Mouse (Mus musculus) midbrain, embryonic 14.5 days (tissue): ENCODE results near the gene Rrp1b. TPM values are rescaled to one million over a fixed set of nuclear protein-coding genes. Genes with fewer than 3 reads are reported as not detected.
"Not testable (repeated sequence)": the region's sequence is repeated elsewhere in the genome, so short reads cannot be mapped to it uniquely, and the experiment has no call there.

Experiments
- ATAC-seq: fragments of 200-750 bp; cut with Nextera tagmentation; 2 replicates; pipeline ENCODE4 v1.8.0; 2017; ENCODE audit warnings: moderate number of reproducible peaks, moderate library complexity; ENCODE audit not compliant: low FRiP score, low TSS enrichment
- DNase-seq: peaks from one replicate; pipeline ENCODE4 v3.0.0-alpha.2; 2015
- H3K27ac ChIP-seq: fragments of 300-500 bp; sonication (generic); replicated peaks from 2 replicates; pipeline ENCODE4 v1.5.1; 2014; ENCODE audit warnings: mild to moderate bottlenecking, low read depth, low read length, moderate library complexity
- H3K27me3 ChIP-seq: fragments of 300-500 bp; sonication (generic); 2 replicates; pipeline ENCODE4 v1.6.1; 2014; ENCODE audit warnings: low read length, control low read depth, mixed read lengths; ENCODE audit not compliant: control insufficient read depth, insufficient read depth
- H3K36me3 ChIP-seq: fragments of 300-500 bp; sonication (generic); 2 replicates; pipeline ENCODE4 v1.6.1; 2014; ENCODE audit warnings: low read length, control low read depth; ENCODE audit not compliant: control insufficient read depth, insufficient read depth
- H3K4me1 ChIP-seq: fragments of 300-500 bp; sonication (generic); 2 replicates; pipeline ENCODE4 v1.6.1; 2014; ENCODE audit warnings: mild to moderate bottlenecking, antibody characterized with exemption, low read length, control low read depth; ENCODE audit not compliant: control insufficient read depth, insufficient read depth
- H3K4me2 ChIP-seq: fragments of 300-500 bp; sonication (generic); 2 replicates; pipeline ENCODE4 v1.6.1; 2014; ENCODE audit warnings: mild to moderate bottlenecking, low read length, moderate library complexity
- H3K4me3 ChIP-seq: fragments of 300-500 bp; sonication (generic); replicated peaks from 2 replicates; pipeline ENCODE4 v1.5.1; 2014; ENCODE audit warnings: low read depth, low read length
- H3K9ac ChIP-seq: fragments of 300-500 bp; sonication (generic); replicated peaks from 2 replicates; pipeline ENCODE4 v1.6.1; 2014; ENCODE audit warnings: mild to moderate bottlenecking, low read length, moderate library complexity
- H3K9me3 ChIP-seq: fragments of 300-500 bp; sonication (generic); 2 replicates; pipeline ENCODE4 v1.6.1; 2016; ENCODE audit warnings: low read length, control low read depth, mixed read lengths; ENCODE audit not compliant: control insufficient read depth
- WGBS: fragments of 180-500 bp; shearing (Covaris S2); extraction: QIAGEN DNeasy Blood & Tissue Kit; methylation state at CpG from one replicate; pipeline ENCODE4 v1.1.7; 2014; 5-methylcytosine and 5-hydroxymethylcytosine counted together
- polyA plus RNA-seq: library from polyadenylated mRNA; unstranded; fragments of >200 nt; fragmentation: Nextera tagmentation; extraction: Ambion mirVana; gene quantifications from 2 replicates; pipeline ENCODE4 v1.2.1, GENCODE M21; 2014

Rrp1b gene
- polyA plus RNA-seq, 1 experiment from 2014 or later: 38.8 TPM

GRCm38 (mm10) chr17:32063654-32064053 lies 27.8 kb downstream of the Rrp1b start:
- H3K27ac ChIP-seq: no peak overlapping the region
- 86% methylated on average over 2 of the region's 2 CpGs for WGBS
- H3K9me3 ChIP-seq: no peaks in the 10 kb centered on the region
- DNase-seq: no peak
- no peak for ATAC-seq
- H3K36me3 ChIP-seq: peaks cover 34% of the 10 kb centered on the region
- no peak overlapping the region for H3K9ac ChIP-seq
- H3K4me2 ChIP-seq: no peak overlapping the region
- H3K4me3 ChIP-seq: no peak overlapping the region
- no peaks in the 10 kb centered on the region for H3K27me3 ChIP-seq
- no peaks in the 10 kb centered on the region for H3K4me1 ChIP-seq

GRCm38 (mm10) chr17:32064762-32065161 lies 28.9 kb downstream of the Rrp1b start:
- H3K4me1 ChIP-seq, H3K4me3 ChIP-seq, H3K27ac ChIP-seq, H3K9ac ChIP-seq, H3K4me2 ChIP-seq, H3K9me3 ChIP-seq, DNase-seq, H3K27me3 ChIP-seq, ATAC-seq: not testable (repeated sequence)
- WGBS: 36% methylated on average over 8 of the region's 8 CpGs
- H3K36me3 ChIP-seq: peaks cover 23% of the 10 kb centered on the region

DNA sequence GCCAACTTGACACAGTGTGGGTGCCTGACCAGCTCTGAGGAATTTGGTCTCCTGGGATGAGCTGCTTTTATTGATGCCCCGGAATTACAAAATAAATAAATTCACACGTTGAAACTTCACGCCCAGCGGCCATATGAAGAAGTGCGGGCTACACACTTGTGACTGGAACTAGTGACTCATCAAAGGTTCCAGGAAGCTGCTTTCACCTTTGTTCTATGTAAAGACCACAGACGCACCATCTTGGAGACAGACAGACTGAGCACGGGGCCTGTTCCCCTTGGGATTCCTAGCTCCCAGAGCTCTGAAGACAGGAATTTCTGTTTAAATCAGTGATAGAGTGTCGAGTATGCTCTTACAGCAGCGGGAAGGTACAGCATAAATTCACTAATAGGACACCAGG lies 31.6 kb downstream of the Rrp1b start:
- Histone ChIP-seq H3K36me3 (no peaks in the 10 kb centered on the region), H3K9ac (no peak overlapping the region), H3K4me1 (no peaks in the 10 kb centered on the region), H3K4me3 (no peak overlapping the region), H3K9me3 (no peaks in the 10 kb centered on the region), H3K27ac (no peak overlapping the region), H3K4me2 (no peak overlapping the region), H3K27me3 (no peaks in the 10 kb centered on the region)
- DNase-seq (no peak), ATAC-seq (no peak)
- 80% methylated on average over 9 of the region's 9 CpGs for WGBS

- DNase-seq (no peak), ATAC-seq (no peak)
- Histone ChIP-seq H3K9ac (no peak overlapping the region), H3K27ac (no peak overlapping the region), H3K9me3 (no peaks in the 10 kb centered on the region), H3K36me3 (no peaks in the 10 kb centered on the region), H3K27me3 (no peaks in the 10 kb centered on the region), H3K4me2 (no peak overlapping the region), H3K4me3 (no peak overlapping the region), H3K4me1 (no peaks in the 10 kb centered on the region)
- 87% methylated on average over 11 of the region's 11 CpGs for WGBS
Observed at GRCm38 (mm10) chr17:32068381-32068780, 32.5 kb downstream of the Rrp1b start.

GRCm38 (mm10) chr17:32068810-32069209 lies 32.9 kb downstream of the Rrp1b start:
- Histone ChIP-seq H3K4me2 (no peak overlapping the region), H3K9me3 (no peaks in the 10 kb centered on the region), H3K27ac (no peak overlapping the region), H3K27me3 (no peaks in the 10 kb centered on the region), H3K36me3 (no peaks in the 10 kb centered on the region), H3K9ac (no peak overlapping the region), H3K4me1 (no peaks in the 10 kb centered on the region), H3K4me3 (no peak overlapping the region)
- 91% methylated on average over 2 of the region's 2 CpGs for WGBS
- no peak for DNase-seq
- no peak for ATAC-seq

GRCm38 (mm10) chr17:32073359-32073758 lies 37.5 kb downstream of the Rrp1b start:
- Histone ChIP-seq H3K9ac (no peak overlapping the region), H3K9me3 (no peaks in the 10 kb centered on the region), H3K4me3 (no peak overlapping the region), H3K36me3 (no peaks in the 10 kb centered on the region), H3K27ac (no peak overlapping the region), H3K4me1 (no peaks in the 10 kb centered on the region), H3K27me3 (no peaks in the 10 kb centered on the region), H3K4me2 (no peak overlapping the region)
- WGBS: 2% methylated on average over 2 of the region's 2 CpGs
- no peak for ATAC-seq
- peak; percentile 84 for DNase-seq

DNA sequence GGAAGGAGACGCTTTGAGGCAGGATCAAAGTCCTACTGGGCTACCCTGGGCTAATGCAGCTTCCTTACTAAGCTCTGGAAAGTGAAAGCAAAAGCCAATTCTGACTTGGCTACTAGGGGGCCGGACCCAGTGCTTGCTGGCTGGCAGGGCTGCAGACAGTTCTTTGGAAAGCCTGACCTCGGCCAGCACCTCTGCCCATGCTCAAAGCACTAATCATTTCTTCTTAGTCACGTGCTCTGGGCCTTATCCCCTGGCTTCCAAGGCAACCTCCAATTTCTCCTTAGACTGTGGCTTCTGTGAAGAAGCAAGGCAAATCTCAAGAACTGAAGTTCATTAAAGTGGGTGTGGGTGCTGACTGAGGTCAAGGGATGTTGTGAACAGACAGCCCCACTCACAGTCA lies 38.8 kb downstream of the Rrp1b start:
- Histone ChIP-seq H3K4me2 (no peak overlapping the region), H3K36me3 (no peaks in the 10 kb centered on the region), H3K4me1 (no peaks in the 10 kb centered on the region), H3K27ac (no peak overlapping the region), H3K4me3 (no peak overlapping the region), H3K27me3 (no peaks in the 10 kb centered on the region), H3K9ac (no peak overlapping the region), H3K9me3 (no peaks in the 10 kb centered on the region)
- DNase-seq (no peak), ATAC-seq (no peak)
- WGBS: 55% methylated on average over 4 of the region's 4 CpGs

- WGBS: 0% methylated on average over 2 of the region's 2 CpGs
- ATAC-seq (no peak), DNase-seq (peak; percentile 78)
- H3K4me2 ChIP-seq: no peak overlapping the region
- H3K9me3 ChIP-seq: no peaks in the 10 kb centered on the region
- no peak overlapping the region for H3K27ac ChIP-seq
- H3K4me1 ChIP-seq: no peaks in the 10 kb centered on the region
- H3K36me3 ChIP-seq: no peaks in the 10 kb centered on the region
- no peak overlapping the region for H3K4me3 ChIP-seq
- H3K27me3 ChIP-seq: no peaks in the 10 kb centered on the region
- no peak overlapping the region for H3K9ac ChIP-seq
Observed at GRCm38 (mm10) chr17:32075164-32075563, 39.3 kb downstream of the Rrp1b start.

GRCm38 (mm10) chr17:32083351-32083750 lies 47.5 kb downstream of the Rrp1b start:
- Histone ChIP-seq H3K4me3 (no peak overlapping the region), H3K27ac (no peak overlapping the region), H3K36me3 (no peaks in the 10 kb centered on the region), H3K27me3 (no peaks in the 10 kb centered on the region), H3K9me3 (no peaks in the 10 kb centered on the region), H3K4me1 (no peaks in the 10 kb centered on the region), H3K9ac (no peak overlapping the region), H3K4me2 (no peak overlapping the region)
- DNase-seq (no peak), ATAC-seq (no peak)
- 98% methylated on average over 2 of the region's 2 CpGs for WGBS
